Mouse (Mus musculus) 416B (cell line): ENCODE data around the gene Krtap5-4.
"Not testable (repeated sequence)": the region's sequence is repeated elsewhere in the genome, so short reads cannot be mapped to it uniquely, and the experiment has no call there.

Source experiments
- DNase-seq: peaks from one replicate; pipeline ENCODE4 v3.0.0; 2011; ENCODE audit warnings: low read depth

The Krtap5-4 gene

GRCm38 (mm10) chr7:142321637-142322306, 18.4 kb downstream of the Krtap5-4 start:
- DNase-seq, result not testable (repeated sequence)

GRCm38 (mm10) chr7:142322641-142323040, 19.3 kb downstream of the Krtap5-4 start:
- no peak for DNase-seq

GRCm38 (mm10) chr7:142323396-142324117, 20.2 kb downstream of the Krtap5-4 start:
- DNase-seq, result no peak

DNA sequence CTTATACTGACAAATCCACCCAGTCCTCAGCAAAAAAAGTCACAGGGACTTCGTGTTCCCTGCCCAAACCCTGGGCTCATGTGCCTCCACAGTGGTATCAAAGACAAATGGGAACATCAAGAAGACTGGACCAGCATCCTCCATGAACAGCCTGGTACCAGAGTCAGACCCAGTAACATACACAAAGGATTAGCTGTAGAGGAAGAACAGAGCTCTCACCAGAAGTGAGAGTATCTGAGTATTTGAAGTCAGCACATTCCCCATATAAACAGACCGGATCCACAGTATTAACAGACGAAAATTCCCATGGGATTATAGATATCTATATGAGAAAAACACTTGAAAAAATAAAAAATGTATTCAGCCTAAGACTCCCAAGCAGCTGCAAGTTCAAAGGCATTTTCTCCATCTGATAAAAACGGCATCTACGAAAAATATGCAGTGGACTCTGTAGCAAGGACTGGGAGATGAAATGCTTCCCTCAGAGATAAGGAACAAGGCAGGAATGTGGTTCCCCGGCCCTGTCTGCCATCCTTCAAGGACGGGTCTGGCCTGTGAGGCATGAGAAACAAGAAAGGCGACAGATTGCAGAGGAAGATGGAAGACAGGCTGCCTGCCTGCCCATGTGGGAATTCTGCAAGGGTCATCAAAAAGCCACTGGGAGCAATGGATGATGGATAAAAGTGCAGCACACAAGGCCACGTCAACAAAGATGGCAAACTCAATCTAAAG, 23.5 kb downstream of the Krtap5-4 start:
- no peak for DNase-seq

- DNase-seq, result no peak
Measured at GRCm38 (mm10) chr7:142328507-142328906, 25.2 kb downstream of the Krtap5-4 start.

DNA sequence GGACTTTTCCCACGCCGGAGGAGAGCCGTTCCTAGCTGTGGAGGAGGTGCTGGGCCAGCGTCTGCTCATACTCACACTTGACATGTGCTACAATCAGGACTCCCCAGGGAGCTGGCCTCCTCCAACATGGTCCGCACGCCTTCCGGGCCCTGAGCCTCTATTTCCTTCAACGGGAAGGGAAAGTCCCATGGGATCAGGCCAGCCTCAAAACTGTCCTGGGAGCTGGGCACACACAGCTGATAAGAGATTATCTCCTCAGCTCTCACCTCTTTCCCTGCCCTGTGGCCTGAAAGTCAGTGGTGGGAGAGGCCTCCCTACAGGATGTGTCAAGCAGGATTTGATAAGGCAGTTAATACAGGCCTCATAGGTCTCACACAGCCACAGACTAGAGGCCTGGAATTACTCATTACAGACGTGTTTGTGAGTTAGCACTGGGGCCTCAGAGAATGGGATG, 26.9 kb downstream of the Krtap5-4 start:
- no peak for DNase-seq

DNA sequence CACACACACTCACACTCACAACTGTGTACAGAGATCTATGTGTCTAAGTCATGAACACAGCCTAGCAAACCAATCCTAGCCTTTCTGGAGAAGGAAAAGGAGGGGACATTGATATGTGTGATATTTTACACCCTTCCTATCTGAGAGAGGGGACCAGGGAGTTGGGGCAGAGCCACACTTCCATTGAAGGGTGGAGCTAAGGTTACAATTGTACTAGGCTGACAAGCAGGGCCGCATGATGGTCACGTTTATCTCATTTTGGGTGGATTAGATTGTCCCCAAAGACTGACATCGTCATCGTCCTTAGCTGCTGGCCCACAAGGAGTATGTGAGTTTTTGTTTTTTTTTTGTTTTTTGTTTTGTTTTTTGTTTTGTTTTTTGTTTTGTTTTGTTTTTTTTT, 27.9 kb downstream of the Krtap5-4 start:
- DNase-seq, result no peak

DNA sequence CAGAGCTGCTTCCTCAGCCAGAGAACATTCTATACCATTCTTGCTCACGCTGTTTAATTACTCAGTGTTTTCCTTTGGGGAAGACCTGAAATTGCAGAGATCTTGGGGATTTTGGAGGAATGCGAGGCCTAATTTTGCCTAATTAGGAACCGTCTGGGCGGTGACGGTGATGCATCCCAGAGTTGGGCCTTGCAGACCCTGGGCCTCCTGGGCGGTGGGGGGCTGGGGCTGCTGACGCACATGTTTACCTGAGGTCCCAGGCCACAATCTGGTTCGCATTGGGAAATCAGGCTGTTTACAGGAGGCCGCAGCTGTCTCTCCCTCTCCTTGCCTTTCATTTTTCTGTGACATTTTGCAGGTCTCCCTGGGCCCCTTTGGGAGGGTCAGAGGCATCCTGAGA, 29.4 kb downstream of the Krtap5-4 start:
- DNase-seq, result not testable (repeated sequence)

DNA sequence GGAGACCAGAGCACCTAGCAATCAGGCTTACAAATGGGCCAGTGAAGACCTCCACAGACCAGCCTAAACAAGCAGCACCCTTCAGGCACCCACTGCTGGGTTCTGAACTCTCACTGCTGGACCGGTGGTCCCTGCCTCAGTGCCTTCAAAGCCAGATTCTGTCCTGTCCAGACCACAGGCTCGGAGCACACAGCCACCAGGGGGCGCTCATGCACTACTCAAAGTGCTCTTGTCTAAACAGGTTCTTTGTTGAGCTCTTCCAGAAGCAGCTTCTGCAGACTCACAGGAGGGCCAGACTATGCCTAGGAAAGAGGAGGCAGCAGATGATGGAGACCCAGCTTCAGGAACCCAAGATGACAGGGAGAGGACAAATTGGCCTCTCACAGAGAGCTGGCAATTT, 30.9 kb downstream of the Krtap5-4 start:
- DNase-seq, result peak; percentile 87

- DNase-seq, result no peak
Measured at GRCm38 (mm10) chr7:142335151-142335550, 31.8 kb downstream of the Krtap5-4 start.

DNA sequence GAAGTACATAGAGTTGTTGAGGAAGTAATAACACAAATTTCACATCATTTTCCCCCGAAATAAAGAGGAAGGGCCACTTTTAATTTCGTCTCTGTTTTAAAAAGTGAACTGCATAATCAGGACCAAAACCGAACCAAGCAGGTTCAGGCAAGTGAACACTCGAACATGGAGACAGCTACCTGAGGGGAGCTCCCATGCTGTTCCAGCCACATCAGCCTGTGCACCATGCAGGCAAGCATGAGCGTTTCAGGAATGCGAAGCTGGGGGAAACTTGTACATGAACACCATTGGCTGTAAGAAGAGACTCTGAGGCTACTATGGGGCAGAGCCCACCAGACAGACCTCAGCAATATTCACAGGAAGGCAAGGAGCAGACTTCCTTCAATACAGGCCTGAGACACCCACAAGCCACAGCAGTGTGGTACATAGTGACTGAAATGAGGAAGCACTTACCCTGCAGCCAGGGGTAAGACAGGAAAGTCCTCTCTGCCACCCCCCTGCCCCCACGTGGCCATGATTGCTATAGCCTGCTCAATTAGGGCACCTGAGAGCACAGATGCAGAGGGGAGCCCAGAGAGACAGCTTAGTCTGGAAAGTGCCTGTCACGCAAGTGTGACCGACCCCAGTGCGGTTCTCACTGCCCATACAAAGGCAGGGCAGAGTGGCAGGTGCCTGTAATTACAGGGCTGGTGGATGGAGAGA, 37.1 kb downstream of the Krtap5-4 start:
- DNase-seq, result peak; percentile 84

DNA sequence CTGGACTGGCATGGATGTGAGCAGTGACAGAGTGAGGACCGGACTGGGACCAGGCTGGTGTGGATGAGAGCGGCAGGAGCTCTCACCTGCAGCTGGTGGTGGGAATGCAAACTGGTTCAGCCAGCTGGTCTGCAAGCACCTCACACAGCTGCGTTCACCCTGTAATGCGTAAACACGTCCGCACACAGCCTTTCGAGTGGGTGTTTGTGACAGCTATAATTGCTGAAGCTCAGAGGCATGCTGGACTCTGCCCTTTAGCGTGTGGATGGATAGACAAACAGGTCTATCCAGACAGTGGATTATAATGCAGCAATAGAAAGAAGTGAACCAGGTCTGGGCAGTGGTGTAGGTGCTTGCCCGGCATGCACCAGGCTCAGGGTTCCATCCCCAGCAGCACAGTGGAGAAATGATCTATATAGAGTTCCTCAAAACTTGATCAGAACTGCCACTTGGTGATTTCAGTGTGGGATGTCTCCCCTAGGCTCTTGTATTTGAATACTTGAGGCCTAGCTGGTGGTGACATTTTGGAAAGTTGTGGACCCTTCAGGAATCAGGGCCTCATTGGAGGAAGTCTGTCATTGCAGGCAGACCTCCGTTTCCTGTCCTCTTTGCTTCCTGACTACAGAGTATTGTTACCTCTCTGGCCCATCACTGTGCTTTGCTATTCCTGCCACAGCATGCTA, 38.4 kb downstream of the Krtap5-4 start:
- peak; percentile 19 for DNase-seq

DNA sequence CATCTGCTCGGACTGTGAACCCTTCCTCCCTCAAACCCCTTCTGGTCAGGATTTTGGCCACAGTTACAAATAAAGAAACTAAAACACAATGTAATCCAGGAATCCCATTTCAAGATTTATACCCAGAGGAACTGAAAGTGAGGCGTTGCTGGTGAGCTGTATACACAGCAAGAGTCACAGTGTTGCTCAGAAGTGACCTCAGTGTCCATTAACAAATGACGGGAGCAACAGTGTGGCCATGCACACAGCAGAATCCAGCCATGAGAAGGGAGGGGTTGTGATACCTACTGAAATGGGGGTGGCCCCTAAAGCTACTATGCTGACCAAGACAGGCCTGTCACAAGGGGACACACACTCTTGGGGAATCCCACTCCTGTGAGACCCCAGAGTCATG, 38.9 kb downstream of the Krtap5-4 start:
- no peak for DNase-seq

- no peak for DNase-seq
Measured at GRCm38 (mm10) chr7:142347542-142347941, 44.2 kb downstream of the Krtap5-4 start.

DNA sequence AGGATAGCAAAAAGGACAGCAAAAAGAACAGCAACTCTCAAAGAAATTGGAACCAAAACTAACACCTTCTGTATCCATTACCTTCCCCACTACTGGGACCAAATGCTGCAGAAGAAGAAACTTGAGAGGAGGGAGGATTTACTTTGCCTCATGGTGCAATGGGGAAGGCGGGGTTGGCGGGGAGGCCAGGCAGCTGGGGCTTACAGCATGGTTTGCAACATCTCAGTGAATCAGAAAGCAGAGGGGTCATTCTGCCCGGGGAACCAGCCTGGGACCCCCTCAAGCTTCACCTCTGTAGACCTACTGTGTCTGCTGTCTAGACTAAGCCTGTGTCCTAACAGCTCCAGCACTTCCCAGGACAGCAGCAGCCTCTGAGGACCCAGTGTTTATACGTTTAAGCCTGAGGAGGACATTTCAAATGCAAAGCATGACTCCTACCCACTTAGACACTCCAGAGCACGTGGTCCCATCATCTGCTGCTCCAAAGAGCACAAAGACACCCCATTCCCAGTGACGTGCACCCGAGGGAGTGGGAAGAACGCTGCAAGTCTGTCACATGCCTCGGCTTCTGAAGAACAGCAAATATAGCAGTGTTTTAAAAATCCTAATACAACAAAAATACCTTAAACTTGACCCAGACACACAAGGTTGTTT, 46.1 kb downstream of the Krtap5-4 start:
- peak; percentile 61 for DNase-seq

GRCm38 (mm10) chr7:142351569-142351968, 48.2 kb downstream of the Krtap5-4 start:
- peak; percentile 77 for DNase-seq

- DNase-seq, result peak; percentile 88
Measured at GRCm38 (mm10) chr7:142353854-142354253, 50.5 kb downstream of the Krtap5-4 start.
